Comparison of ENCODE assay signal across 19 mouse cellular contexts in genomic region chr15:21988676-21989075, GRCm38 (mm10).
A peak's percentile ranks its signal among the peaks of the same experiment; 100 is the strongest.
DNase-seq lines count a peak whose midpoint lies in the region; ATAC-seq and TF ChIP-seq lines count a peak whose summit lies in the region.
"Had no signal": no experiment of that assay in that cellular context is flagged by ENCODE, and none has a peak within 500 bp of the region (broad histone marks: within the 10 kb centered on the region; RNA-seq: fewer than 3 reads in every experiment).

No protein-coding gene starts in this region.

- no peak overlapping the region for H3K9ac ChIP-seq in lung, embryonic 14.5 days
- H3K9ac ChIP-seq in lung, embryonic 16.5 days (ENCODE audit: low read length): no peak overlapping the region

- H3K4me1 ChIP-seq in lung, embryonic 14.5 days (ENCODE audit: insufficient read depth): 0 out of 2 replicates have a peak, but pooled peaks cover 2% of the 10 kb centered on the region
- no peaks in the 10 kb centered on the region for H3K4me1 ChIP-seq in lung, embryonic 16.5 days (replicated peaks; ENCODE audit: control insufficient read depth, insufficient read depth, low read length)

- H3K9me3 ChIP-seq in lung, embryonic 14.5 days (ENCODE audit: low read depth, low read length): no peaks in the 10 kb centered on the region
- H3K9me3 ChIP-seq in lung, embryonic 16.5 days (ENCODE audit: control insufficient read depth, low read length): no peaks in the 10 kb centered on the region

- no peak overlapping the region for H3K4me2 ChIP-seq in lung, embryonic 14.5 days
- H3K4me2 ChIP-seq in lung, embryonic 16.5 days (ENCODE audit: low read depth, low read length): no peak overlapping the region

- 25% methylated on average over 4 of the region's 4 CpGs for WGBS in lung, embryonic 14.5 days
- 44% methylated on average over 4 of the region's 4 CpGs for WGBS in lung, embryonic 16.5 days

- H3K4me3 ChIP-seq in lung, embryonic 14.5 days (ENCODE audit: low read depth, low read length): no peak overlapping the region
- H3K4me3 ChIP-seq in lung, embryonic 16.5 days (ENCODE audit: low read length): no peak overlapping the region

- DNase-seq in lung, embryonic 14.5 days: peak; percentile 65
- DNase-seq in lung, adult 18-20 months: no peak
- DNase-seq in lung, postnatal 36 days: no peak
- DNase-seq: adrenal gland, adult 2 months; adrenal gland, adult 8-10 months; adrenal gland, postnatal 10 days; adrenal gland, postnatal 14 days; adrenal gland, postnatal 25 days; adrenal gland, postnatal 36 days; B cell, adult 2 months; cerebellum, adult 11 months; cerebellum, adult 11-12 months; cerebellum, adult 18-20 months had no signal

- H3K36me3 ChIP-seq in lung, embryonic 14.5 days (ENCODE audit: insufficient read depth): no peaks in the 10 kb centered on the region
- no peaks in the 10 kb centered on the region for H3K36me3 ChIP-seq in lung, embryonic 16.5 days (ENCODE audit: control insufficient read depth, insufficient read depth, low read length)
- H3K36me3 ChIP-seq: G1E had no signal

- peak; percentile 85 for ATAC-seq in lung, embryonic 14.5 days (ENCODE audit: insufficient read depth)
- peak; percentile 26; the same call in 1 of the 2 replicates for ATAC-seq in lung, embryonic 16.5 days (ENCODE audit: low read depth)
- ATAC-seq: activated CD4-positive, CD25-positive, alpha-beta regulatory T cell, adult 4 months; CD4-positive, CD25-positive, alpha-beta regulatory T cell, adult 4 months; Patski had no signal

- TF ChIP-seq CTCF in lung, embryonic 14.5 days (IDR thresholded peaks at IDR 0.05; ENCODE audit: low read depth): no peak

- no peak overlapping the region for H3K27ac ChIP-seq in lung, embryonic 14.5 days (ENCODE audit: low read depth)
- H3K27ac ChIP-seq in lung, embryonic 16.5 days (ENCODE audit: low read length): no peak overlapping the region

- no peaks in the 10 kb centered on the region for H3K27me3 ChIP-seq in lung, embryonic 14.5 days (ENCODE audit: insufficient read depth, low read length)
- H3K27me3 ChIP-seq in lung, embryonic 16.5 days (ENCODE audit: control insufficient read depth, insufficient read depth, low read depth, low read length): no peaks in the 10 kb centered on the region
- H3K27me3 ChIP-seq: CH12.LX, Patski had no signal
